Mouse (Mus musculus): ENCODE measurements at regions not wholly inside any gene's neighbourhood (a gene's known extent, or its start where the extent isn't known, plus 50 kb on each side); places are given as distances from the start of the nearest gene placed in this dataset.

DNA sequence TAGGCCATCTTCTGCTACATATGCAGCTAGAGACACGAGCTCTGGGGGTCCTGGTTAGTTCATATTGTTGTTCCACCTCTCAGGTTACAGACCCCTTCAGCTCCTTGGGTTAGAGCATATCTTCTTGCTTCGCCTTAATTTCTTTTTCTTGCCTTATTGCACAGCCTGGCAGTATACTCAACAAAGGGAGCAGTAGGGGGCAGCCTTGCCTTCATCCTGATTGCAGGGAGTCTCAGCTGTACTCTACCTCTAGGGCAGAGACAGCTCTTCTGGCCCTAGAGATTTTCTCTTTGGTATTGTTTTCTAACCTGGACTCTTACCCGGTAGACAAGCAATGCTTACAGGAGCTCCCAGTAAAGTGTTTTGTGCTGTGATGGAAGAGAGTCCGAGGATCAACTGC, 161.1 kb upstream of the Rpl34 start:
- DNase-seq (ENCODE audit: extremely low read depth, low read depth, low spot score), result no peak

DNA sequence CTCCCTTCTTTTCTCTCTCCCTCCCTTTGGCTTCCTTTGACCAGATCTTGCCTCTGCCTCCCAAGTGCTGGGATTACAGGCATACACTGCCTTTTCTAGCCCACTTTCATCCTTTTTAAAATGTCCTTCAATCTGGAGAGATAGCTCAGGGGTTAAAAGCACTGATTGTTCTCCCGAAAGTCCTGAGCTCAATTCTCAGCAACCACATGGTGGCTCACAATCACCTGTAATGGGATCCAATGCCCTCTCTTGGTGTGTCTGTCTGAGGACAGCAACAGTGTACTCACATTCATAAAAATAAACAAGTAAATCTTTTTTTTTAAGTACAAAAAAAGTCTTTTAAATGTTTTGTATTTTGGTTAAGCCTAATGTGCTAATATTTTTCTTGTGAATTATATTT, 158.4 kb upstream of the Rpl34 start:
- DNase-seq (ENCODE audit: extremely low read depth, low read depth, low spot score), result no peak

DNA sequence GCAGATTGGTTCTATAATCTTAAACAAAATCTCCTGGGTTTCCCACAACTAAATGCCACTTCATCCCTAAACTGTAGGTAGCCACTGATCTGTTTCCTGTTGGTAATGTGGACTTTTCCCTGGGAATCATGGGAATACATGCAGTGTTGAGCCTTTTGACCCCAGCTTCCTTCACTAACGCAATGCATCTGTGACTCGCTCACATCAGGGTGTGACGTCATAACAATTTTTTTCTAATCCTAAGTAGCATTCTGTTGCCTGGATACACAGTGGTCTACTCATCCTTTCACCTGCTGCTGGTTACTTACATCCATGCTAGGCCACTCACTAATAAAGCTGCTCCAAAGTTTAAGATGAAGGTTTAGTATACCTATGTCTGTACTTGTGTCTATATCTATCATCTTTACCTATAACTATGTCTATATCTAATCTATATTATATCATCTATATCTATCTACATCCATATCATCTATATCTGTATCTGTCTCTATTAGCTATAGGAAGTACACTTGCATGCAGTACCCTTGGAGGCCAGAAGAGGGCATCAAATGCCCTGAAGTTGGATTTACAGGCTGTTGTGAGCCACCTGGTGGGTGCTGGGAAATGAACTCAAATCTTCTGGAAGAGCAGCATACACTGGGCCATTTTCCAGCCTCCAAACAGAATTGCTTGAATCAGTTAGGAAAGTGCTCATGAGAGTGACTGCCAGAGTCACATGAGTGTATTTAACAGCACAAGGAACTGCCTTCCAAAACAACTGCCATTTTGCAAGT, 157.5 kb upstream of the Rpl34 start:
- DNase-seq (ENCODE audit: extremely low read depth, low read depth, low spot score), result no peak

DNA sequence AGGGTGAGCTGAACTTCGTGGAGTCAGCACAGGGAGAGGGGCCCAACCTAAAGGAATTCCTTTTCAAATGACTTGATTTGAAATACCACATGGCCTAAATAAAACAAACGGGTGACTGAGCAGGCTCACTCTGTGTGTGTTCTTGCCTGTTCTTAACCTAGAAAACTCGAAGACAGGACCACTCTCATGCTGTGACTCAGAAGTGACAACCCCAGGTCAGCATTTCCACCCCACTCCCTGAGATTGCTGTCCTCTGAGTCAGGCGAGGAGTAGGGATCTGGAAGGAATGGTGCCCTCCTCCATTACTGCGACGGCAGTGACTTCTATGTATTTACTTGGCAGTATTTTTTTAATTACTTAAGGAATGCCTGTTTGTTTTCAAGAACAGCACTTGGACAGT, 155.8 kb upstream of the Rpl34 start:
- no peak for DNase-seq (ENCODE audit: extremely low read depth, low read depth, low spot score)

DNA sequence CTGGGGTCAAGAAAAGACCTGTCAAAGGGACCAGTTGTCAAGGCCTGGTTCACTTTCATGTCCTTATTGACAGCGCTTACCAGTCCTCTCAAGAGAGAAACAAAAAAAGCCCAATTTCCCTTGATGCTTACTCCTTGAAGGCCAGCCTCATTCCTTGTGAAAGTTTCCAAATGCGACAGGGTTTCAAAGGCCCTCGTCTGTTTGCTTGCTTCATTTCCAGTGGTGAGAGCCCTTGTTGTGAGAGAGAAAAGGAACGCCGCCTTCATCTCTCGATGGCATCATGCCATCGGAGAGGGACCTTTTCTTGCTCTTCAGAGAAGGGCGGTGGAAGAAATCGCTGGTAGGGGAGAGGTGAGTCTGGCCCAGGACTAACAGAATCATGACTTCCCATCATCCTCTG, 154.2 kb upstream of the Rpl34 start:
- DNase-seq (ENCODE audit: extremely low read depth, low read depth, low spot score), result no peak

DNA sequence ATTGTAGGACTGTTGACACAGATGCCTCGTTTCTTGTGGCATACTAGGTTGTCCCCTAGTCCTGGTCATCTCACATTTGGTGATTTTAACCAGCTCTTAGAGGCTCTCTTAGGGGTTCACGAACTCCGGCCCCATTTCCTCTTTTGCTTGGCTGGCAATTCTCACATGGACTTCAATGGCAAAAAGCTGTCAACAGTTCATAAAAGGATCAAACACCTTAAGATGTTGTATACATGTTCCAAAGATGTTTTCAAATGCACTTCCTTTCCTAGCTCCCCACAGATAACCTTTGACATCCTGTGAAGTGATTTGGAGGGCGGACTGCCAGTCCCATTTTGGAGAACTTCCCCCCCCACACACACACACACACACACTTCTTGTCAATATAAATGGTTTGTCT, 153.7 kb upstream of the Rpl34 start:
- no peak for DNase-seq (ENCODE audit: extremely low read depth, low read depth, low spot score)

DNA sequence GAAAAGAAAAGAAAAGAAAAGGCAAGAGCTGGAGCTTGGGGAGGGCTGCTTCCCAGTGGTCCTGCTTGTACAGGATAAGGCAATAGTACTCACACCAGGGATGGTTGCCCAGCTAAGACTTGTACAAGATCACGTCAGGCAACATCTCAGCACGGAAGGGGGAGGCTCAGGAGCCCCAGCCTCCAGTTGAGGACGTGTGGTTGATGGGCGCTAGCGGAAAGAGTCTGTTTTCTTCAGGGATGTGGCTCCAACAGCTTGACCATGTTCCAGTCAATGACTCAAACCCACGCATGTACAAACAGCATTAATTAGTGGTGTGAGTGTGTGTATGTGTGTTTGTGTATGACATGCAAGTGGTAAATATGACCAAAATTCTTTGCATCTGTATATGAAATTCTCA, 153.1 kb upstream of the Rpl34 start:
- no peak for DNase-seq (ENCODE audit: extremely low read depth, low read depth, low spot score)

DNA sequence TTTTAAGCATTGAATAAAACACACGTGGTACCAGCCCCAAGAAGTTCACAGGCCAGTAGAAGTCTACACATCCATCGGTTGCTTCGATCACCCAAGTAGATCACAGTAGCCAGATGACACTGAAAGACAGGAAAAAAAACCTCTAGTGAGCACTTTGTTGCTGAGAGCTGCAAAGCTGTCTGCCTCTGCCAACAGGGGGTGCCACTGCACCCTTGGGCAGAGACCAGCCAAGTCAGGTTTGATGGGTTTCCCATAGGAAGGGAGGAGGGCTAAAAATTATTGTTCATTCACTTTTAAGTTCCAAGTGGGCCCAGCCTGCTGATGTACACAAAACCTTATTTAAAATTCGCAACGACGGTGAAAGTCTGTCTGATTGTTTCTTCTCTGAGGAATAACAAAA, 150.3 kb upstream of the Rpl34 start:
- DNase-seq (ENCODE audit: extremely low read depth, low read depth, low spot score), result no peak

DNA sequence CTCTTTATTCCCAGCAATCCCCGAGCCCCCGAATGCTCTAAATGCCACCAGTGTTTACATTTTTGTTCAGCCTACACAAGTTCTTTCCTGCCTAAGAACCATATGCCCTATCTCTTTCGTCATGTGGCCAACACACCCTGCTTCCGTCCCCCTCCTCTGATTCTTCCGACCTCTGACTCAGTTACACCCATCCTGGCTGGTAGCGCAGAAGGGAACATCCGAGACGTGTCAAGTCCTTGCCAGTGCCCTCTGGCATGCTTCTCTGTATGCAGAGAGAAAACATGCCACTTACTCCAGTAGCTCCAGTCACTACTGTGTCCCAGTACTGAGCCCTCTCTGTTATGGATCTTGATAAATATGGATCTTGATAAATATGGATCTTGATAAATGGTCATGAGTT, 149.3 kb upstream of the Rpl34 start:
- no peak for DNase-seq (ENCODE audit: extremely low read depth, low read depth, low spot score)

DNA sequence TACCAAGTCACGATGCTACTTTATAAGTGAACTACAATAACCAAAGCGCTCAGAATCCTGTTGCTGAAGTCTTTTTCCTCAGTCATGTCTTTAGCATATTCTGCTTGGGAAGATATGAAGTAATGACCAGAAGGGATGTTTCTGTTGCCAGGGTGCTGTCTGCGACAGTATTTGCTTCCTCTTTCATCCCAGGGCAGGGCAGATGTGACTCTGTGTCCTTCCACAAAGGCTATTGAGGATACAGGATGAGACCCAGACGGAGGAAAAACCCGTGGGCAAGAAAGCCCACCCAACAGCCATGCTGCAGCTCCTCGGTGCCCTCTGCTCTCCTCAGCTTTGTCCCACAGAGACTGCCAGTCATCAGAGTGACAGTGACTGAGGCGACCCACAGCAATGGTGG, 148.6 kb upstream of the Rpl34 start:
- no peak for DNase-seq (ENCODE audit: extremely low read depth, low read depth, low spot score)

DNA sequence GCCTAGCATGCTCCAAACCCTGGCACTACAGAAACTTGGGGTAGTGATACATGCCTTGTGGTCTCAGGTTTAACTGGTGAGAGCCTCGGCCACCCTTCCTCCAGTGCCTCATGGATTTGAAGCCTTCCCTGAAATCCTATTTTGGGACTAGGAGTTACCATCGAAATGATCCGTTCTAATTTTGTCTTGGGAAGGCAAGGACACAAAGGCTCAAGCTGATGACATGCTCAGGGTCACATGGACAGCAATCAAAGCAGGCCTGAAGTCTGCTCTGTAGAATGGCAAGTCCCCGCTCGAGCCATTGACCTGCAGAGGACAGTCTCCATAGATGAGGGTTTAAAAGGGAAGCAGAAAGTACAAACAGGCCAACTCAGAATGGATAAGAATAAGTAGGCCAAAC, 147.8 kb upstream of the Rpl34 start:
- DNase-seq (ENCODE audit: extremely low read depth, low read depth, low spot score), result no peak

DNA sequence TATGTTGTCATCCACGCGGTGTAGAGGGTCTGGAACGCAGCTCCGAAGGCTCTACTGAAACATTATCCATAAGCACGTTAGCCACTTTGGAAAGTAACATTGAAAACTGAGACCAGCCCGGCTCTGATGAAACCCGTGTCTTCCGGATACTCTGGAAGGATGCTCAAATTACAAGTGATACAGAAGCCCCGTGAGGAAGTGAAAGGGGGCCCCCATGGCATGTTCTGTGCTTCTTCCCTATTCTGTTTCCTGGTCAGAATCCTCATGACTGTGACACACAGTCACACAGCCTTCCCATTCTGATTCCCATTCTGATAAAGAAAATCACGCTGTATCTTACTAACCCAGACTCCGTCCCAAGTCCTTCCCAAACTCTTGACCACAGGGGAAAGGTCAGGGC, 143.5 kb upstream of the Rpl34 start:
- no peak for DNase-seq (ENCODE audit: extremely low read depth, low read depth, low spot score)

DNA sequence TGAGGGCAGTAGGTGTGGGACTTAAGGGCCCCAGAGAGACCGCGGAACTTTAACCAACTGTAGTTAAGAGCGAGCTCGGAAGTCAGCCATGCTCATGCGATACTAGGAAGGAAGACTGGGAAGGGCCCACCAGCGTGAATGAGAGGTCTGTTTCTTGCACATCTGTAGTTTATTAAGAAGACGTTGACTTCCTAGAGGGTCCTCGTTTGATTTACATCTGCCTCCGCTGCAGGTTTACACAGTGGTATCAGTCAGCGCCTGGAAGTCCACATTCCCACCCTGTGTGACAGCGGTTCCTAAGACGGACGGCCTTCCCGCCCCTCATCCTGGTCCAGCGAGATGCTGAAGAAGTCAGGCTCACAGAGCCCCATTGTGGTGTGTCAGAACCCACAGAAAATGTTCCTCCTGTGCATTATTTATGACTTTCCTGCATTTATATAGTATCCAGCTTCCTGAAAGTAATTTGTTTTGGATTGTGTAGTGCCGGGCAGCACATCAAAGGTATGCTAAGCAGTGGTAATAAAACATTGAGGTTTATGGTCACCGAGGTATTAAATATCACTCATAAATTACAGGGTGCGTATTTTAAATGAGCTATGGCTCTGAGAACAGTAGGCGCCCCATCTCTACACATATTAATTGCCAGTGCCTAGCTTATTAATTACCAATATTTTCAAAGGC, 136.9 kb upstream of the Rpl34 start:
- DNase-seq (ENCODE audit: extremely low read depth, low read depth, low spot score), result no peak

DNA sequence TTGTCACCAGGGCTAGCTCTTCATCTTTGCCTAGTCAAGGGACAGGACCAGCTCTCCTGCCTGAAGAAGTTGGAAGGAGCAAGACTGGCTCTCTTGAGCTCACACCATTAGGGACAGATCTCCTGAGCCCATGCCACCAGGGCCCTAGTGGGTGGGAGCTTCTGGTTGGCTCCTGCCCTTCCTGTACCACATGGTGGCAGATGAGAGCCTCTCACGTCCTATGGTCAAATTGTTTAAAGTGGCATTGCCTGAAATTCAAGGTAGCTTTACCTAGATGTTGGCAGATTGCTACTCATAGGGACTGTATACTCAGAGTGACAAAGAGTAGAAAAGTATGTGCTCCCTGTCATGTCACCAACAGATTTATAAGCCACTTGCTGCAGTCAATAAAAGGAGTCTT, 134.6 kb upstream of the Rpl34 start:
- DNase-seq (ENCODE audit: extremely low read depth, low read depth, low spot score), result no peak

DNA sequence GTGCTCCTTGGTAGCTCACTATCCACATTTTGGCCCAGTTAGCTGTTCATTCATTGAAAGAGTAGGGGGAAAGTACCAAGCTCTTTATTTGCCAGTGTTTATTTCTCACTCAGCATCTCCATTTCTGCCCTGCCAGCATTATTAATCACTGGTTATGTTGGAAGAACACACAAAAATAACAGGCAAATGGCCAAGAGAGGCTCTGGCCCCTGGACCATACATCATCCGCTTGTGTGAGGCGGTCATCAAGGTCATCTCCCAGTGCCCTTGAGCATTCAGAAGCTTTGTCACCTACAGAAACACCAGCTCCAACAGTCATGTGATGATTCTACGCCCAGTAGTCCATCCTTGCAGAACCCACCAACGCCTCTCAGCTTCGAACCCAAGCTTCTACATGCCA, 133.2 kb upstream of the Rpl34 start:
- DNase-seq (ENCODE audit: extremely low read depth, low read depth, low spot score), result no peak

DNA sequence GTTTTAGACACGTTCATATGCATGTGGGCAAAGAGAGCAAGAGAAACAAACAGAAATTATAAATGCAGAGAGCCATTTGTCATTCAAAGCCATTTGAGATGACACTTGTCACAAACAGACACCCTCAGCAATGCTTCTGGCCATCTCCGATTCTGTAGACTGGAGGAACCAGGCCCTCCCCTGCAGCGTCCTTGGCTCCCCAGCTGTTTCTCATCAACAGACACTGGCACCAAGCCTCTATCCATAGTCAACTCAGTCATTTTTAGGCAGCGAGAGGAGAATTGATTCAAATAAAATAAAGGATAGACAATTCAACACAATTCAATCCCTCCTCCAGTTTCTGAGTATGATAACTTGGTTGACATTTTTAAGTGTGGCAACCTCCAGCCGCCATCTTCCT, 130.1 kb upstream of the Rpl34 start:
- DNase-seq (ENCODE audit: extremely low read depth, low read depth, low spot score), result no peak

DNA sequence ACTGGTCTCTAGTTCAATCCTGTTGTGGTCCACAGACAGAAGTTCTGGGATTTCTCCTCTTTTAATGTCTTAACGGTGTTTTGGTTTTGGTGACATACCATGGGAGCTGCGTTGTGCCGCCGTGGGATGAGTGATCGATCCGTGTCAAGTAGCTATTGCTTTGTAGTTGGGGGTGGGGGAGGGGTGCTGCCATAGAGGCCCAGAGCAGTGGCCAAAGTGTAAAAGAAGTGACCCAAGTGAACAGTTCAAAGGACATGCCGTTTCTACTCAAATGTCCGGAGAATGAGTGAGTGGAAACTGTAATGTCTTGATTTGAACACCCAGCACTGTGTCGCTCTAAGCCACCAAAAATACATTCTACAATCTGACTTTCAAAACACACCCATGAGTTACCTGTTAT, 123.7 kb upstream of the Rpl34 start:
- DNase-seq (ENCODE audit: extremely low read depth, low read depth, low spot score), result no peak

DNA sequence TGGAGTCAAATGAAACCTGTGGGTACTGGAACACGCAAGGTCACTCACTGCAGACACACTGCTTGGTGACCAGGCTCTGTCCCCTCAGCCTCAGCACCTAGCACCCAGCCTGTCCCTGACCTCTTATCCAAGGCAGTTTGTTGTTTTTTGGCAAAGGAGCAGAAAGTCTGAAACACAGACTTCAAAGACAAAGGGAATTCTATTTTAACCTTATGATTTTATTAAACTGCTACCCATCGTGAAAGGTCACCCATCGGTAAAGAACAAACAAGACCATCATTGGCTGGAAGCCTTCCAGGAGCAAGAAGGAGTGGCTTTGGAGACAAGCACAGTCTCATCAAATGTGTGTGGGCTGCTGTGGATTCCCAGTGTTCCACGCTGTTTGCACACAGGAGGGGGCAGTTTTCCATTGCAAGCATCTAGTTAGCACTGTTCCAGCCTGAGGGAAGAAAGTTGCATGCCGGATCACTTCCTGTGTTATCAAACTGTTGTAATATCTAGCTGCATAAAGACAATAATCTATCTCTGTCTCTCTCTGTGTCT, 120.6 kb upstream of the Rpl34 start:
- no peak for DNase-seq (ENCODE audit: extremely low read depth, low read depth, low spot score)

DNA sequence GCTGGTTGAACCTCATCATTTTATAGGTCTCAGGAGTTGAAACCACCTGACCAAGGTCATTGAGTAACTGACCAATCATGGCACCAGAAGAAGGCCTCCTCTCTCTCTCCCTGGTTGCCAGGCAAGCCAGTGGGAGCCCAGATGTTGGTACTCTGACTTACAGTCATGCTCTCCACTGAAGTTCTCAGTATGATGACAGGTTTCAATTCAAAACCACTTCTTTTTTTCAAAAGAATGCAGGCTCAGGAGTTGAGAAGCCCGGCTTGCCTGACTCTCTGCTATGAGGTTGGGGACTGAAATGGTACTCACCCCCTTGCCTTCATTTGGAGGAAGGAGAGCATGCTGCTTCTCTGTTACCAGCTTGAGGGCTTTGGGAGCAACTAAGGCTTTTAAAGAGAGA, 111.6 kb upstream of the Rpl34 start:
- no peak for DNase-seq (ENCODE audit: extremely low read depth, low read depth, low spot score)

DNA sequence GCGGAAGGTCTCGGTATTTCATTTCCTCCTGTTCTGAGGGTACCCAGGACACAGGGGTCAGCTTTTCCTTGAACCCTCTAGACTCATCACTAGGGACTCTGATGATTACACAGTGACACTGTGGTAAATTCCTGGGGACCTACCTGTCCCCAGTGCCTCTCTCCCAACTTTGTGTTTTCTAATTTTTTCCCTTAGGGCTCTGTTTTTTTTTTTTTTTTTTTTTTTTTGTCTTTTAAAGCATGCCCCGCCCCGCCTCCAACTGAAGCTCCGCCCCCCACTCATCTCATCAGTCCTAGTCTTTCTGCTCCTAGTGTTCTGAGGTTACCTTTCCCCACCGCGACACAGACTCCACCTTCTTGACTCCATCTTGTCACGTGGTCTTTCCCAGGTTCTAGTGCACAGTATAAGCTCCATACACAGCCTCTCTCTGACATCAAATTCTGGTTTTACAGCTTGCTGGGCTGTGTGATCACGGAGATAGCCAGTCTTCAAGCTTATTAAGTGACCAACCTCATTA, 109.8 kb upstream of the Rpl34 start:
- no peak for DNase-seq (ENCODE audit: extremely low read depth, low read depth, low spot score)

DNA sequence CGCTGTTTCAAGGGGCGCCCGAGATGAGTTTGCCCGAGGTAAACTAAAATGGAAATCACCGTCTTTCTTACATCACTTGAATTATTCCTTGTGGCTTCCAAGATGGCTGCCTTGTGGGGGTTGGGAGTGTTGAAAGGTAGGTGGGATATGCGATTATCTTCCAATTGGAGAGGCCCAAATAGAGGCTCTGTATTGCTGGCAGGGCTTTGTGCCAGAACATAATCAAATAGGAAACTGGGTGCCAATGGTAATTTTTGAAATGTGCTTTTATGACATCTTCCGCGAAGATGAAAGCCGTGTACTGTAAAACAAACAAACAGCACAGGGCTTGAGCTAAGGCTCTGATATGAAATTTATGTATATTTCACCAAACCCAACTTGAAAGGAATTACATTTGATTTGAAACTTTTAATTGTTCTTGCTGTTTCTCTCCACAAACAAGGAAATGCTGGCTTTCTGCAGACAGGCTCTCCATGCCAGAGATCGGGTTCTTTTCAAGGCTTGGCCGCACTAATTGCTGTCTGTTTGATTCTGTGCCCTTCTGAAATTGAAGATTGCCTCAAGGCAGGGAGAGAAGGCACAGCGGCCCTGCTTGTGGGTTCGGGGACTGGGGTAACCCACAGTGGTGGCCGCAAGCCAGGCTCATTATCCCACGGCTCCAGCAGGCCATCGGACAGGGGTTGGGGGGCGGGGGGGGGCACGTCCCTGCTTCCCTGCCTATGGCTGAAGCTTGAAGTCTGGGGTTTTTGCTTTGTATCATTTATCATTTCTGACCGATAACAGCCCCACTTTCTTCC, 108.6 kb upstream of the Rpl34 start:
- DNase-seq (ENCODE audit: extremely low read depth, low read depth, low spot score), result no peak

DNA sequence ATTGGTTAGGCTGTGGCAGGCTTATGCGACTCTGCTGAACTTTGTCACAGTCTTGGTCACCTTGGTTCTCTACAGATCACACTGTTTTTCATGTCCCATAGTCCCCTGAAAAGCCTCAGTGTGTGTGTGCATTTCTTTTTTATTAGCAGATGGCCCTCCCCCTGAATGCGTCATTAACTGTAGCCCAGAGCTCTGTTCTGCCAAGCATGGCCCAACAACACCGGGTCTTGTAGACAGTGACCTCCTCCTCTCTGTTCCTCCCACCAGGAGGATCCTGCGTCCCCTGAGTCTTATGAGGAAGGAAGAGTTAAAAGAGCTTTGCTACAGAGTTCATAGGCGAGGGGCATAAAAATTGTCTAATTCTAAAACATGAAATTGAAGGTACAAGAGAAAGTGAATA, 103.5 kb upstream of the Rpl34 start:
- DNase-seq (ENCODE audit: extremely low read depth, low read depth, low spot score), result no peak
